Comparison of ENCODE assay signal across 18 mouse cellular contexts in genomic region chr15:5196691-5197090, GRCm38 (mm10). TPM values are rescaled to one million over a fixed set of nuclear protein-coding genes. Genes with fewer than 3 reads are reported as not detected.
DNase-seq lines count a peak whose midpoint lies in the region; ATAC-seq and TF ChIP-seq lines count a peak whose summit lies in the region.
"Had no signal": no experiment of that assay in that cellular context is flagged by ENCODE, and none has a peak within 500 bp of the region (broad histone marks: within the 10 kb centered on the region; RNA-seq: fewer than 3 reads in every experiment).

No protein-coding gene starts in this region.

- H3K4me1 ChIP-seq in heart, embryonic 13.5 days = peaks cover 40% of the 10 kb centered on the region
- peaks cover 22% of the 10 kb centered on the region; the same call in 1 of the 2 replicates for H3K4me1 ChIP-seq in liver, postnatal 0 days (ENCODE audit: insufficient read depth)
- H3K4me1 ChIP-seq in stomach, postnatal 0 days (replicated peaks; ENCODE audit: control insufficient read depth, insufficient read depth) = 0 out of 2 replicates have a peak, but pooled peaks cover 2% of the 10 kb centered on the region
- H3K4me1 ChIP-seq: forebrain, embryonic 13.5 days; hindbrain, embryonic 10.5 days; limb, embryonic 12.5 days had no signal

- no peak for ATAC-seq in heart, embryonic 13.5 days (ENCODE audit: extremely low read depth, insufficient number of reproducible peaks, low FRiP score, low TSS enrichment)
- no peak for ATAC-seq in liver, postnatal 0 days
- no peak for ATAC-seq in stomach, postnatal 0 days (ENCODE audit: low FRiP score, low TSS enrichment)
- ATAC-seq: forebrain, embryonic 13.5 days had no signal

- H3K4me3 ChIP-seq in heart, embryonic 13.5 days = no peak overlapping the region
- no peak overlapping the region for H3K4me3 ChIP-seq in liver, postnatal 0 days (ENCODE audit: low read depth, low read length)
- H3K4me3 ChIP-seq in stomach, postnatal 0 days (ENCODE audit: low read depth, low read length) = no peak overlapping the region
- H3K4me3 ChIP-seq: forebrain, embryonic 13.5 days; hindbrain, embryonic 10.5 days; layer of hippocampus, adult 2 months; limb, embryonic 12.5 days had no signal

- H3K9me3 ChIP-seq in heart, embryonic 13.5 days = no peaks in the 10 kb centered on the region
- no peaks in the 10 kb centered on the region for H3K9me3 ChIP-seq in liver, postnatal 0 days (ENCODE audit: low read length)
- H3K9me3 ChIP-seq in stomach, postnatal 0 days (ENCODE audit: control insufficient read depth, low read length) = no peaks in the 10 kb centered on the region
- H3K9me3 ChIP-seq: forebrain, embryonic 13.5 days; hindbrain, embryonic 10.5 days; limb, embryonic 12.5 days had no signal

- peak; percentile 34 for DNase-seq in embryo, embryonic 10 days (ENCODE audit: low spot score)
- DNase-seq in embryo, embryonic 9.5 days (ENCODE audit: extremely low spot score) = no peak
- DNase-seq in heart, adult 9 months (ENCODE audit: low spot score in 2 of 2) = no peak
- DNase-seq in liver, postnatal 0 days = no peak
- no peak for DNase-seq in liver
- no peak for DNase-seq in stomach, postnatal 0 days (ENCODE audit: low spot score)
- no peak for DNase-seq in urinary bladder, adult 18-20 months (ENCODE audit: low spot score in 2 of 2)
- DNase-seq: adrenal gland, postnatal 14 days; cerebellum, adult 2 months; midbrain, embryonic 14.5 days had no signal

- H3K9ac ChIP-seq in heart, embryonic 13.5 days = no peak overlapping the region
- H3K9ac ChIP-seq in liver, postnatal 0 days (replicated peaks) = no peak overlapping the region
- H3K9ac ChIP-seq in stomach, postnatal 0 days (ENCODE audit: low read length) = no peak overlapping the region
- H3K9ac ChIP-seq: forebrain, embryonic 13.5 days; limb, embryonic 12.5 days; lung, embryonic 14.5 days had no signal

- 43% methylated on average over 4 of the region's 4 CpGs for WGBS in heart, embryonic 13.5 days
- WGBS in liver, postnatal 0 days (ENCODE audit: insufficient replicate concordance) = 45% methylated on average over 4 of the region's 4 CpGs
- 34% methylated on average over 4 of the region's 4 CpGs for WGBS in stomach, postnatal 0 days

- no peak for TF ChIP-seq CTCF in liver, postnatal 0 days (IDR thresholded peaks at IDR 0.05; ENCODE audit: low read depth)
- no peak for TF ChIP-seq CTCF in stomach, postnatal 0 days (IDR thresholded peaks at IDR 0.05; ENCODE audit: low read depth)

- TF ChIP-seq EP300 in liver, postnatal 0 days (IDR thresholded peaks at IDR 0.05; ENCODE audit: low read depth) = no peak
- no peak for TF ChIP-seq EP300 in stomach, postnatal 0 days (optimal IDR thresholded peaks at IDR 0.05)

- H3K27me3 ChIP-seq in heart, embryonic 13.5 days (replicated peaks) = no peaks in the 10 kb centered on the region
- H3K27me3 ChIP-seq in liver, postnatal 0 days (ENCODE audit: insufficient read depth, low read length) = no peaks in the 10 kb centered on the region
- H3K27me3 ChIP-seq in stomach, postnatal 0 days (ENCODE audit: control insufficient read depth, insufficient read depth, low read length) = no peaks in the 10 kb centered on the region
- H3K27me3 ChIP-seq: CH12.LX; forebrain, embryonic 13.5 days; limb, embryonic 12.5 days had no signal

- H3K36me3 ChIP-seq in heart, embryonic 13.5 days = peaks cover 19% of the 10 kb centered on the region
- peaks cover 4% of the 10 kb centered on the region; the same call in 1 of the 2 replicates for H3K36me3 ChIP-seq in liver, postnatal 0 days (replicated peaks; ENCODE audit: insufficient read depth, low read length)
- no peaks in the 10 kb centered on the region for H3K36me3 ChIP-seq in stomach, postnatal 0 days (ENCODE audit: control insufficient read depth, insufficient read depth, low read length)

- peak overlapping the region; percentile 37 for H3K27ac ChIP-seq in heart, embryonic 13.5 days (replicated peaks)
- no peak overlapping the region for H3K27ac ChIP-seq in liver, postnatal 0 days (ENCODE audit: low read depth)
- peak overlapping the region; percentile 82 for H3K27ac ChIP-seq in stomach, postnatal 0 days (replicated peaks)
- H3K27ac ChIP-seq: forebrain, embryonic 13.5 days; hindbrain, embryonic 10.5 days; layer of hippocampus, adult 2 months; limb, embryonic 12.5 days; macrophage had no signal

- H3K4me2 ChIP-seq in heart, embryonic 13.5 days = no peak overlapping the region
- 0 out of 2 replicates have a peak overlapping the region, but pooled peaks have one; percentile 2 for H3K4me2 ChIP-seq in liver, postnatal 0 days (ENCODE audit: low read depth, low read length)
- no peak overlapping the region; the same call in 1 of the 2 replicates for H3K4me2 ChIP-seq in stomach, postnatal 0 days (replicated peaks; ENCODE audit: low read depth)
- H3K4me2 ChIP-seq: forebrain, embryonic 13.5 days; limb, embryonic 12.5 days; lung, embryonic 14.5 days had no signal

RNA-seq across cellular contexts. Expression of gene Ttc33, which starts 11.4 kb away (rescaled TPM):
- polyA plus RNA-seq in heart, embryonic 13.5 days (2015; fragmentation: Nextera tagmentation; extraction: Ambion mirVana) = 29.3 and 31.6 TPM in 2 replicates
- polyA plus RNA-seq in liver, postnatal 0 days (2015; fragmentation: Nextera tagmentation; extraction: Ambion mirVana) = 16.3 and 16.5 TPM in 2 replicates
- polyA plus RNA-seq in stomach, postnatal 0 days (2015; fragmentation: Nextera tagmentation; extraction: Ambion mirVana) = 26.7 and 27.3 TPM in 2 replicates

RNA-seq across cellular contexts. Expression of gene Ptger4, which starts 47.3 kb away (rescaled TPM):
- 2.4 and 2.5 TPM in 2 replicates for polyA plus RNA-seq in heart, embryonic 13.5 days (2015; fragmentation: Nextera tagmentation; extraction: Ambion mirVana)
- 0.99 and 1.5 TPM in 2 replicates for polyA plus RNA-seq in liver, postnatal 0 days (2015; fragmentation: Nextera tagmentation; extraction: Ambion mirVana)
- 6.3 and 6.4 TPM in 2 replicates for polyA plus RNA-seq in stomach, postnatal 0 days (2015; fragmentation: Nextera tagmentation; extraction: Ambion mirVana)

RNA-seq across cellular contexts. Expression of gene Prkaa1, which starts 53.0 kb away (rescaled TPM):
- 16.4 and 16.5 TPM in 2 replicates for polyA plus RNA-seq in heart, embryonic 13.5 days (2015; fragmentation: Nextera tagmentation; extraction: Ambion mirVana)
- 6.8 and 7.2 TPM in 2 replicates for polyA plus RNA-seq in liver, postnatal 0 days (2015; fragmentation: Nextera tagmentation; extraction: Ambion mirVana)
- polyA plus RNA-seq in stomach, postnatal 0 days (2015; fragmentation: Nextera tagmentation; extraction: Ambion mirVana) = 13.7 and 13.9 TPM in 2 replicates
